Mouse (Mus musculus): ENCODE measurements at regions not wholly inside any gene's neighbourhood (a gene's known extent, or its start where the extent isn't known, plus 50 kb on each side); places are given as distances from the start of the nearest gene placed in this dataset.

DNA sequence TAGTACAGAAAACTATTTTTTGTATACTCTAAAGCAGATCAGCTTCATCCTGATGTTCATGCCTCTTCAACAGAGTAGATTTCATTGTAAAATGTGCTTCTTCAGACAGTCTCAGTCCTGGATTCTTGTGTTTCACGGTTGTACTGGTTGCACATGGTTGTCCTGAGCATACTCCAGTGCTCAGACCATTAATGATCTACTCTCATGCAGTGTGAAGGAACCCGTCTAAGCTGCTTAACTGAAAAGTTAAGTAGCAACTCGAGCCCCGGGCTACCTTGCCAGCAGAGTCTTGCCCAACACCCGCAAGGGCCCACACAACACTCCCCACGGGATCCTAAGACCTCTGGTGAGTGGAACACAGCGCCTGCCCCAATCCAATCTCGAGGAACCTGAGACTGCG is 380.3 kb upstream of the Fbxo33 start:
- in situ Hi-C loops (cut with MboI, MseI) = no loop called here

DNA sequence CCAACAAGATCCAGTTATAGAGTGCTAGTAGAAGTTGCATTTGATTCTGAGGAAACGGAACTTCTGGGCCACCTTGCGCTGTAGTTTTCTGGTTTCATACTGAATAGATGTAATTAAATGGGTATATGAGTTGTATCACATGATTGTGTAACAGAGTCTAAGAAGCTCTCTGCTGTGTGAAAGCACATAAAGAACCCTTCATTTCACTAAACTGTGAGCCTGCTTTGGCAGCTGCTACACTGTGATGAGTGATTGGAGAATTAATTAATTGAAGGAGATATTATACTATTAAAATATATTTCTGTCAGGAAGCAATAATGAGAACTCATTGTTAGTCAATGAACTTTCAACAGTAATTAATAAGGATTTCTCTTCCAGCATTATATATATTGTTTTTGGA is 369.8 kb upstream of the Fbxo33 start:
- in situ Hi-C loops (cut with MboI, MseI) = no loop called here

DNA sequence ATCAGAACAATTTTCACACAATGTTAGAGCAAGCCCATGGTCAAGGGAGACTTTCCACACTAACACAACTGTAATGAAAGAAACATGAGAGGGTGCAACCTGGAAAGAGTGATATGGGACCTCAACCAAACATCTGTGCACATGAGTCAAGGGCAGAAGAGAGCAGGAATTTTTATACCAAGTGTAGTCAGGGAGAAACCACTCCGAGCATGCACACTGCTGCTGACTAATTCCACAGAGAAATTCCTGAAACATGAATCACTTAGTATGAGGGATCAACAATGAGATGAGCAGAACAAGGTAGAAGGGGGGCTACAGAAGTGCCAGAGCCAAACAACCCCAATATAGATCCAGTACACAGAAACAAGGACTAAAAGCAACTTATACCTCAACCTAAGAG is 363.1 kb upstream of the Fbxo33 start:
- in situ Hi-C loops (cut with MboI, MseI) = no loop called here

DNA sequence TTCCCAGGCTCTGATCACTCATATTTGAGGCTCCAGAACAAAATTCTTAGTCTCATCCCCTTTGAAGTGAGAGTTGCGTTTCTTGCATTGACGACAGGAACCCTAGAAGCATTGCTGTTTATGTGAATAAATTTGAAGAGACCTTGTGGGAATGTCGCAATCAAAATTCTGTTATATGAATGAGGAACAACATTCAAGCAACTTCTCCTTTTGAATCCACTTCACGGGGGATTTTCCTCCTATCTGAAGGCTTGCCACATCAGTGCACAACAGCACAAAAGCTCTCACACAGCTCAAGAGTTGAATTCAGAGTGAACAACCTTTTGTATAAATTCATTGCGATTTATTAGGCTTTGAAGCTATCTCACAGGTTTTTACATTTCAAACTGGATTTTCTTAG is 360.2 kb upstream of the Fbxo33 start:
- in situ Hi-C loops (cut with MboI, MseI) = no loop called here

DNA sequence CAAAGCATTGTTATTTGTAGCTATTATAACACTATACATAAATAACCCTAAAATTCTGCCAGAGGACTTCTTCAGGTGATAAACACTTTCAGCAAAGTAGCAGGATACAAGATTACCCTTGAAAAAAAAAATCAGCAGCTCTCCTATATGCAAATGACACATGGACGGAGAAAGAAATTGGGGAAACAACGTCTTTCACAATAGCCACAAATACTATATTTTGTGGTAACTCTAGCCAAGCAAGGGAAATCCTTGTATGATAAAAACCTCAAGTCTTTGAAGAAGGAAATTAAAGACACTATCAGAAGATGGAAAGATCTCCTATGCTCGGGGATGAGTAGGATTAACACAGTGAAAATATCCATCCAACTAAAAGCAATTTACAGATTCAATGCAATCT is 344.4 kb upstream of the Fbxo33 start:
- in situ Hi-C loops (cut with MboI, MseI) = no loop called here

DNA sequence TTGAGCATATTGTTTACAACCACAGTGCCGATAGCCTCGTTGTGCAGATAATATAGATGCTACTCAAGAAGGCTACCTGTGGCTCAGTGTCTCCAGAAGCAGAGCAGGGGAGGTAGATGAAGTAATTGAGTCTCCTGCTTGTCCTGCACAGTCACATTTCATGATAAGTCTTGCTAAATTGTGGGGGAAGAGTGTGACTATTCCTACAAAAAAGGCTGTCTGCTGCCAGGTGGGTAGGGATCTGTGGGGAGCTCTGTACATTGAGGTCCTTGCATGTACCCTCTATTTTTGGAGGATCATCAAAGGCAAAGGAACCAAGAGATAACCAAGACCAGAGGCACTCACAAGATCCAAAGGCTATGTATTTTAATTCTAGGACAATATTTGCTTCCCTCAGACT is 320.3 kb upstream of the Fbxo33 start:
- in situ Hi-C loops (cut with MboI, MseI) = loop anchor here (25.0 kb wide), 1 partner anchor 552 kb away; no protein-coding TSS in a partner anchor

DNA sequence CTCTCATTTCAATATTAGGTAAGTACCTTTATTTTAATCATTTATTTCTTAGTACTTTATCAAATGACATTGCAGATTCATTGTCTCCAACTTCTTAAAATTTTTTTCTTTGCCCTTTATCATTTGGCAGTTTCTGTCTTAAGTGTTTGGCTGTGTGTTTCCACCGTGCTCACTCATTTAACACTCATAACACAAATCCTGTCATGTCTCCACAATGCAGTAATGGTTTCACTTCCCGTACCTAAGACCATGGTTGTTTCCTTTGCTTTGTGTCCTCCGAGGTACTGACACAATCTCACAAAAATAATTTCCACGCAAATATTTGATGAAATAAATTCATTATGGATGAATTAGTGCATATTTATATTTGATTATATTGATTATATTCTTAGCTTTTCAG is 311.0 kb upstream of the Fbxo33 start:
- in situ Hi-C loops (cut with MboI, MseI) = loop anchor here (25.0 kb wide), 1 partner anchor 543 kb away; no protein-coding TSS in a partner anchor

DNA sequence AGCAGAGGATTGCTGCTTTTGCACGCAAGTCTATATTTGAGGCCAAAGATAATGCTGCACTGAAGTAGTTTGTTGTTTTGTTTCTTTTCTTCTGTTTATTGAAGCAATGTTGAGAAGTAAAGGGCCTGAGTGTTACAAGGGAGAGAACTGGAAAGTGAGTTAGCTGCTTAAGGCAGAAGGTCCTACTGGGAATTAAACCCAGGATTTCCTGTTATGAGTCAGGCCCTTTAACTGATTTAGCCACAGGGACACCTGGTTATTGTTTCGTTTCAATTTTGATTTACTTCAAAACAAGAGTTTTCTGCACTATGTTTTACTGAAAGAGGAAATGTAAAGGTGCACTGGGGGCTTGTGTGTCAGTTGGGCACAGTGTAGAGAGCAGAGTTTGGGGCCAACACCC is 303.8 kb upstream of the Fbxo33 start:
- in situ Hi-C loops (cut with MboI, MseI) = no loop called here

DNA sequence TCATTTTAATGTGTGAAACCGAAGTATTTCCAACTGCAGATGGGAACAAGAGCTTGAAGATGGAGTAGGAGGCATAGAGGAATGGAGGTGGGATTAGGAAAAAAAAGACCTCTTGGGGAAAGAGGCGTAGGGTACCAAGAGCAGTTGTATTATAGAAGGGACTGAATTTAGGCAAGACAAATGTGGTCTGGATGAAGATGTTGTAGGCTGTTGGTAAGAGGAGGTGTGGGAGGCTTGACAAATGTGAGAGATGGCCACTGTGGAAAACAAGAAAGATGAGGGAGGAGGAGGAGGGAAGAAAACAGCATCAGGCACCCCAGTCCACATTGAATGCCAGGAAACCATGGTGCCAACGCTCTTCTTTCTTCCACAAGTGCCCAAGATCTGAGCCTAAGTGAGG is 302.4 kb upstream of the Fbxo33 start:
- in situ Hi-C loops (cut with MboI, MseI) = no loop called here

DNA sequence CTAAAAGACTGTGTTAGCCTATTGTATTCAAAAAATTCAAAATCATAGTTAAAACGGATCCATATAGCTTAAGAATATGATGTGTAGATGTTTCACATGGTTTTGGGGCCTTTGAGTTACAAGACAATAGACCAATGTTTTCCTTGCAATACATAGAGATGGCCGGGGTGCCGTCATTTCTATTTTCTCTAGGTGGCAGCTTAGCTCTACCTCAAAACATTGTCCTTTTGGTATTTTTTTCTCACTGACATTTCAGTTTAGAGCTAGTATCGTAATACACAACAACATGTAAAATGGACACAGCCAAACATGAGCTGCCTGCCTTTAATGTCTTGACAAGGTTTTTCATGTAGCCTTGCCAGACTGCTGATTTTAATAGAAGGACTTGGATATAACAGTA is 290.3 kb upstream of the Fbxo33 start:
- in situ Hi-C loops (cut with MboI, MseI) = no loop called here

DNA sequence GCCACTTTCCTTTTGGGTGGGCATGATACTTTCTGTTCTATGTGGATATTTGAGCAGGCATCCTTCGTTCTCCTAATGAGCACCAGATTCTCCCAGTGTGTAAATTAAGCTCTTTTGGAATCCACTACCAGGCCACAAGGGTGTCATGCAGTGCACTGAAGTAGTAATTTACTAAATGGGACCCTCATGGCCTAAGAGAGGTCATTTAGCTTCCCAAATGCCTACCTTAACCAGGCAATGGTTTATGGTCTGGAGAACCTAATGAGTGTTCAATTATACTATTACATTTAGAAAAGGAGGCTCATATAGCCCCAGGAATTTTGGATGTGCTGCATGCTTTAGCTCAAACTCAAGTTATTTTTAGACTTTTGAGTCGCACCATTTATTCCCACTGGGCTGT is 289.6 kb upstream of the Fbxo33 start:
- in situ Hi-C loops (cut with MboI, MseI) = no loop called here

DNA sequence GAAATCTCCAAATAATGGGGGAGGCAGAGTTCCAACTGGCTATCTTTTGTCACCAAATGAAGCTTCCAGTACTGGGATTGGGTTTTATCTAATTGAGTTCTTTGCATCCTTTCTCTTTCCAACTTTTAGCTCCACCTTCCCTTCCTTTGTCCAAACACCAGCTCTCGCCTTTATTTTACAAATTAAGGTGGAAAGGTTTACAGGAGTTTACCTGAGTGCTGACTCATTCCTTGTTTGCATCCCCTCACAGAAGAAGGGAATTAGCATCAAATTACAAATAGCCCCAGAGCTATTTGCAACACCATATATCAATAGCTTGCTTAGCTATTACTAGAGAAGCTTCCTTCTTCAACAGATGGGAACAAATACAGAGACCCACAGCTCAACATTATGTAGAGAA is 287.9 kb upstream of the Fbxo33 start:
- in situ Hi-C loops (cut with MboI, MseI) = no loop called here

DNA sequence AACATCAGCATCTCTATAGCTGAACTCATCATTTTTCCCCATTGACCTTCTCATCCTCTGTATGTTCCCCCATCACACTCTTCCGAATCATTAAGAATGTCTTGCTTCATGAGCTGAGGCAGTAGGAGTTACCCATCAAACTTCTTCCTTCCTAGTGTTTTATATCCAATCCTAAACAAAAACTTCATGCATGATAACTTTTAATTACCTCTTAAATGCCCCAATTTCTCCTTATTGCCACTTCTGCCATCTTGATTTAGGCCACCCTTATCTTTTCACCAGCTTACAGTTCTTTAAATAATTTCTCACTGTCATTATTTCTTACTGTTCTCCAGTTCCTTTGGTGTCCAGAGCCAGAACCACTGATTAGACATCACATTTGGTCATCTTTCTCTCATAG is 277.9 kb upstream of the Fbxo33 start:
- in situ Hi-C loops (cut with MboI, MseI) = no loop called here

DNA sequence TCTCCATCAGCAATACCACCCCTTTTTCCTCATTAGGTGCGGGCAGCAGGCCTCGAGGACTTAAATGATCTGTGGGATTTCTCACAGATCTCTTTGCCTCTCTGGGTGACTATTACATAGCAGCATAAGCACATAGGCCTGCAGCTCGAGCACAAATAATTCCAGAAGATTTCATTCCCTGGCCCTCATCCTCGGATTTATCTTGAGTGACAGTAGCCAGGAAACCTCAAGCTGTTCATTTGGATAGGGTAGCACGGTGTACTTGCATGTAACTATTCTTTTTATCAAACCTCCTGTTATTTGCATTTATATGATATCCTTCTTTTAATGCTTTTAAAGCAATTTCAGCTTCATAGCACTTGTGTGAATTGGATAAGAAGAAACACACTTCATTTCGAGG is 268.5 kb upstream of the Fbxo33 start:
- in situ Hi-C loops (cut with MboI, MseI) = no loop called here

DNA sequence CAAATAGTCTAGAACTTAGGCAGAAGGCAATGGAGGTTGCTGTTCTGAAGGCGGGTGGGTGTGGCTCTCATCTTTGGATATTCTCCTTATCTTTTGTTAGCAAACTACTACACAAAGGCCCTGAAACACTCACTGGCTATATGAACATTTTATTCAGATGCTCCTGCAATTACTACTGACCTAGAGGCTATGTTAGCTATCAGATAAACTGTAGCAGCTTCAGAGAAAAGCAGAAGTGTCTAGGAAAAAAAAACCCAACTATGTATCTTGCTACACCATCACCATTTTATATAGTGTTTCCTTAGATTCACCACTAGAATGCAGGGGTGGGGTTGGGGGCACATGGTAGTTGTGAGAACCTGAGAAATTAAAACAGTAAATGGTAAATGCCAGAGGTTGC is 268.0 kb upstream of the Fbxo33 start:
- in situ Hi-C loops (cut with MboI, MseI) = no loop called here

DNA sequence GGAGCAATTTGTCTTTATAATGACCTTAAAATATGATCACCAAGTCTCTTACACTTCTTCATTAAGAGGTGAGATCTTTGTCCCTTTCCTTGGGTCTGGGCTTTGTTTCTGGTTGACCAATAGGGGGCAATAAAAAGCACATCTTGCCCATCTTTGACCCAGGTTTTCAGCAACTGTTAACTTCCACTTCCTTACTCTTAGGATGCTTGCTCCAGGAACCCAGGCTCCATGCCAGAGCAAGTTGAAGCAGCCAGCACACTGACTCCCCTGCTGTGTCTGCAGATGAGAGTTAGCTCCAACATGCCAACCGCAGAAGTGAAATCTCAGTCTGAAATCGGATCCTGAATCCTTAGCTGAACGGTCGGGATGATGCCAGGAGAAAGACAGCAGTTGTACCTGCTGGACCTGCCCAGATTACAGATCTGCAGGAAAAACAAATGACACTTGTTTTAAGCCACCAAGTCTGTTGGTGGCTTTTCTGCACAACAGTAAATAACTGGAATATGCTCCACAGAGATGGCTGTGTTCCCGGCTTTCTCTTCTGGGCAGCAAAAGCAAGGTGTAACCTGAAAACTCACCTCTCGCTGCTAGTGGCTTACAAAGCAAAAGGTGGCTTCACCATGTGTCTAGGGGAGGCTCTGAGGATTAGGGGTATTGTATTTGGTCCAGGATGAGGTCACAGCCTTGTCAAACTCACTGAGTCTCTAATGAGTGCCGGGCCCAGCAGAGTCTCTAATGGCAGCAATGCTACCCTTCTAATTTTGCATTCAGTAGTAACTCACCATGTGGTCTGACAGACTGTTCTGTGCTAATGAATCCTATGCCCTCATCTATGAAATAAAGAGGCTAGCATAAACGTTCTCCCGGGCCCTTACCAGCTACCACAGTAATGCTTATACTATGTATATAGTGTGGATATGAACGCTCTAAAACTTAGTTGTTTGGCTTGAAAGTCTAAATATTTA is 241.8 kb upstream of the Fbxo33 start:
- in situ Hi-C loops (cut with MboI, MseI) = no loop called here

DNA sequence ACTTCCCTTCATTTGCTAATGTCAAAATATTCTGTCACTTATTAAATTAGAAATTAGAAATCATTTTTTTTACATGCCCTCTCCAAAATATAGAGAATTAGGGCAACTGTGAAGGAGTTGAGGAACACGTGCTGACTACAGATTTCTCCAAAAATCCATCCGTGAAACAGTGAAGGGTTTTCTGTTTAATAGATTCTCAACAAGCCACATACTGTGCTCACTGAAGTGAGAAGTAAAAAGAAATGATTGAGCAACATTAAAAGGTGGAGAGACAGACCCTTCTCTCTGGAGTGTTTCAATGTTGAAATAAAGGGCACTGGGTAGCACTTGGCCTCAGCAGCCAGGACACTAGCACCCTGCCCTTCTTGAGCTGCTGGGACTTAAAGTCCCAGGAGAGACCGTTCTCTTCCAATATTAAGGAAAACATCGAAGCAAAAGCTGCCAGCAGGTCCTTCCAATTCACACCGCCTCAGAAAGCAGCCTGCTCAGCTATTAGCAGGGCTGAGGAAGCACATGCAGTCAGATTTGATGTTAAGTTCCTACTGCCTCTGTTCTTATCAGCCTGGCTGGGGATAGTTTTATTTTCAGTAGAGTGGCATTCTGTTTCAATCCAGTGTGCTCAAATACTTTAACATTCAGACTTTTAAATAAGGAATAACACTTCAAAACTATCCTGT is 236.8 kb upstream of the Fbxo33 start:
- in situ Hi-C loops (cut with MboI, MseI) = no loop called here

DNA sequence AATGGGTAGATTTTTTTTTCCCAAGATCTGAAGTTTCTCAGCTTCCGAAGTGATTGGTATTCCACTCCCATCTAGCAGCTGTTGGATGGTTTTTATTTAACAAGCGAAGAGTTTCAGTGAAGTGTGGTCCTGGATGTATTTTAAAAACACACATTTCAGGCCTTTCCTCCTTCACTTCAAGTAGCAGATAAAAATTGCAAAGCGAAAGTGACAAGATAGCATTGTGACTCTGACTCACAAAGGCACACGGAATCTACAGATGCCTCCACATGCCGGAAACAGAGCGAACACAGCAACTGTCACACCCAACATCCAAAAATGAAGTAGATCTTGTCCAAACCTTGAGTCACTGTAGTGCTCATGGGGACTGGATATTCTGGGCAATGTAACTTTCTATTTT is 195.5 kb upstream of the Fbxo33 start:
- in situ Hi-C loops (cut with MboI, MseI) = no loop called here

DNA sequence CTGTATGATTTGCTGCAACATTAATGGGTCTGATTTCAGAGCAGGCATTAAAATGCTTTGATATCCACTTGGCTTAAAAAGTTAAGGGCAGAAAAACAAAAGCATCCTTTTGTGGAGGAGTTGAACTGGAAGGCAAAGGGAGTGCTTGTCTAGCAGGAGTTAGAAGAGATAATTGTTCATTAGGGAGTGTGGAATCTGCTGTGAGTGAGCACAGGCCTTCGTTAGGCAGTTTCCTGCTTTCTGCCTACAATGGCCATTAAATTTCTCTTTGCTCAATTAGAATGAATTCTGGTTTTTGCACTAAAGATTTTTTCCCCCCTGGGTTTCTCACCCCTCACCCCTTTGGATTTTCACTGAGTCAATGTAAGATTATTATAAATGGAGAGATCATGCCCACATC is 192.0 kb upstream of the Fbxo33 start:
- in situ Hi-C loops (cut with MboI, MseI) = no loop called here

DNA sequence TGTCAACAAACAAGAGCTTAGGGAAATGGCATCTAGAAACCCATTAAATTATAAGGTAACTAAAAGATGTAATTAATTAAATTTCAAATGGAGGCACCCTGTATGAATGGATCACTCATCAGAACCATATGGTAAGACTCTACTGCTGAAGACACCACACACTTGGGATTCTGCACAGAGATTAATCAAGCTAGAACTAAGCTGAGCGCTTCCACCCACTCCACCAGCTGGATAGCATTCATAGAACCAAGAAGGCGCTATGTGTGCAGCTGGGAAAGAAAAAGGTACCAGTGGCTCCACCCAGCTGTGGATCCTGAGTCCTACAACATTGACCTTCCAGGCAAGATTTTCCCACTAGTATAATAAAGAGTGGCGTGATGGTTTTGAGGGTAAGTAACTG is 171.6 kb upstream of the Fbxo33 start:
- in situ Hi-C loops (cut with MboI, MseI) = no loop called here

DNA sequence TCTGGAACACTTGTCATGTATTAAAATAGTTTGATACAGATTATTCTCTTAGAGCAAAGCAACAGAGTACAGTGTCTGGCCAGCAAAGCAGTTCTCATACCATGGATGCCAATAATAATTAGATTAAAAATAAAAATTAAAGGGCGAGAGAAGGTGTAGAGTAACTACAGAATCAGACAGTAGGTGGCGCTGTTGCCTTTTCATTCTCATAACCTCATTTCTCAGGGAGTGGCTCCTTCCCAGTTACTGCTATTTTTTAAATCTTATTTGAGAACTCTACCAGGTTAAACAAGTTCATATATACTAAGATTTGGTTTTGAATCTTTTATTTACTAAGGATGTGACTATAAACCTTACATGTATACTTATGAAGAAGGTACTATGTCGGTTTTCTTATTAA is 163.3 kb upstream of the Fbxo33 start:
- in situ Hi-C loops (cut with MboI, MseI) = no loop called here

DNA sequence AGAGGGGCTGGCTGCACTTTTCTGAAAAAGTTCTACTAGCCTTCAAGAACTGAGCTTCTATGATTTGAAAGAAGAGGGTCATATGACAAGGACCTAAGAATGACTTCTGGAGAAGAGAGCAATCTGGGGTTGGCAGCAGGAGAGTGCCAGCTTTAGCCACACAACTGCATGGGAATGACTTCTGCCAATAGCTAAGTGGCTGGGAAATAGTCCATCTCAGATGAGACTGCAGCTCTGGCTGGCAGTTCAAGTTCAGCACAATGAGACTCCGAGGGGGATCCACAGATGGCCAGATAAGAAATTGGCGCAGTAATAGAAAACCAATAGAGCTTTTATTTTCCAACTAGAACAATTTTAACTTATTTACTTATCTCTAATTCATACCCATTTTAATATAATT is 122.1 kb upstream of the Fbxo33 start:
- in situ Hi-C loops (cut with MboI, MseI) = no loop called here

DNA sequence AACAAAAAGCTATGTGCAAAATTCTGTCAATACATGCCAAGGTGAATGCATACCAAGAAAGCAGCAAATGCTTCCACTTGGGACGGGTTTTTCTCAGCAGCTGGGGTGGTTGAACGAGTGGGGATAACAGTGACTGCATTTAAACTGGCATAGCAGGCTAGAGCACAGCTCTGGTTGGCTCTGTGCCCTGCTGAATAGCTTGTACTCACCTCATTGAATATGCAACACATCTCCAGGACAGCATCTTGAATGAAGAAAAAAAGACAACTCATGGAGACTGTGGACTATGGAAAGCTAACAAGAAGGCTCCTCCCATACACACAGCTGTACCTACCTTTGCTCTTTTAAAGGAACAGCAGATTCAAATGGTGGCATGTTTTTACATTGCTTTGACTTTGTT is 111.2 kb upstream of the Fbxo33 start:
- in situ Hi-C loops (cut with MboI, MseI) = no loop called here

Data from T-helper 1 cell (primary cell).